In the genomic region with DNA sequence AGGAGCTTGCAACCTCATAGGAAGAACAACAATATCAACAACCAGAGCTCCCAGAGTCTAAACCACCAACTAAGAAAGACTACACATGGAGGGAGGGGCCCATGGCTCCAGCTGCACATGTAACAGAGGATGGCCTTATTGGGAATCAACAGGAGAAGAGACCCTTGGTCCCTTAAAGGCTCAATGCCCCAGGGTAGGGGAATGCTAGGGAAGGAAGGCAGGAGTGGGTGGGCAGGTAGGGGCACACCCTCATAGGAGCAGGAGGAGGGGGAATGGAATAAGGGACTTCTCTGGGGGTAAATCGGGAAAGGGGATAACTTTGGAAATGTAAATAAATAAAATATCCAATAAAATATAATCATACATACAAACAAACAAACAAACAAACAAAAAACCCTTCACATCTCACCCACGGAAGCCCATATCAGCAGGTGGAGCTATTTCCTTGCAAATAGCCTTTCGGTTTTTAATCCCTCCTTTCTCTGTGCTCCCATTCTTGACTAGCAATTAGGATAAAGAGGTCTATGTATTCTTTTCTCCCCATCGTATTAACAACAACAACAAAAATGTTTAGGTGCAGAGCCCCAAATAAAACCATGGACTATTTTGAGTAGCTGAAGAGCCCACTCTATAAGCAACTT, we compare ENCODE assay signal across 7 mouse cellular contexts. TPM values are rescaled to one million over a fixed set of nuclear protein-coding genes. Genes with fewer than 3 reads are reported as not detected.
DNase-seq lines count a peak whose midpoint lies in the region; ATAC-seq and TF ChIP-seq lines count a peak whose summit lies in the region.

No protein-coding gene starts in this region.

- peak; percentile 46; the same call in 1 of the 2 replicates for TF ChIP-seq CTCF in cerebellum, adult 2 months (IDR thresholded peaks at IDR 0.05; ENCODE audit: borderline replicate concordance, insufficient read depth, low read depth, low read length)
- TF ChIP-seq CTCF in stomach, postnatal 0 days (IDR thresholded peaks at IDR 0.05; ENCODE audit: low read depth) = peak; percentile 81

- peaks cover 3% of the 10 kb centered on the region; the same call in 1 of the 2 replicates for H3K4me1 ChIP-seq in cerebellum, adult 2 months (ENCODE audit: control insufficient read depth, insufficient read depth, low read length)
- H3K4me1 ChIP-seq in forebrain, embryonic 12.5 days = peaks cover 10% of the 10 kb centered on the region; the same call in 1 of the 2 replicates
- H3K4me1 ChIP-seq in limb, embryonic 14.5 days (ENCODE audit: control insufficient read depth, insufficient read depth, low read length) = peaks cover 9% of the 10 kb centered on the region; the same call in 1 of the 2 replicates
- H3K4me1 ChIP-seq in stomach, postnatal 0 days (replicated peaks; ENCODE audit: control insufficient read depth, insufficient read depth) = no peaks in the 10 kb centered on the region

- DNase-seq in layer of hippocampus, postnatal 10 days (ENCODE audit: low spot score in 2 of 2) = peak; percentile 41 to 63
- DNase-seq in layer of hippocampus, adult 8-10 months (ENCODE audit: low spot score in 2 of 2) = no peak
- DNase-seq in cerebellum, adult 2 months = peak; percentile 30 to 55
- peak; percentile 47 for DNase-seq in limb, embryonic 14.5 days (ENCODE audit: low spot score)
- DNase-seq in stomach, postnatal 0 days (ENCODE audit: low spot score) = no peak
- no peak for DNase-seq in left cerebral cortex, postnatal 36 days (ENCODE audit: low spot score in 2 of 2)

- intact Hi-C loops in left cerebral cortex, postnatal 36 days (cut with DNase I) = loop anchor here (1.0 to 2.0 kb wide), 2 partner anchors 329 to 415 kb away; partner anchors contain the start of gene Frmd6

- H3K4me3 ChIP-seq in cerebellum, adult 2 months (replicated peaks; ENCODE audit: insufficient read depth, low read depth, low read length) = no peak overlapping the region
- H3K4me3 ChIP-seq in forebrain, embryonic 12.5 days (replicated peaks) = no peak overlapping the region
- no peak overlapping the region for H3K4me3 ChIP-seq in limb, embryonic 14.5 days (replicated peaks; ENCODE audit: low read length)
- no peak overlapping the region for H3K4me3 ChIP-seq in stomach, postnatal 0 days (ENCODE audit: low read depth, low read length)

- H3K27me3 ChIP-seq in cerebellum, adult 2 months (ENCODE audit: control insufficient read depth, insufficient read depth, low read length) = no peaks in the 10 kb centered on the region
- no peaks in the 10 kb centered on the region for H3K27me3 ChIP-seq in forebrain, embryonic 12.5 days
- no peaks in the 10 kb centered on the region for H3K27me3 ChIP-seq in limb, embryonic 14.5 days (ENCODE audit: control insufficient read depth, insufficient read depth, low read length)
- H3K27me3 ChIP-seq in stomach, postnatal 0 days (ENCODE audit: control insufficient read depth, insufficient read depth, low read length) = no peaks in the 10 kb centered on the region

- 0 out of 2 replicates have a peak, but pooled peaks have one; percentile 44 for ATAC-seq in forebrain, embryonic 12.5 days (ENCODE audit: low FRiP score)
- no peak for ATAC-seq in limb, embryonic 14.5 days (ENCODE audit: low FRiP score, low read depth)
- ATAC-seq in stomach, postnatal 0 days (ENCODE audit: low FRiP score, low TSS enrichment) = peak; percentile 47

- no peak for TF ChIP-seq POLR2A in cerebellum, adult 2 months (IDR thresholded peaks at IDR 0.05; ENCODE audit: borderline replicate concordance, insufficient read depth, low read length)
- no peak for TF ChIP-seq POLR2A in limb, embryonic 14.5 days (IDR thresholded peaks at IDR 0.05; ENCODE audit: borderline replicate concordance, extremely low read depth, insufficient read depth, insufficient read length)

- WGBS in cerebellum, adult 2 months = 45% methylated on average over 4 of the region's 4 CpGs
- 37% methylated on average over 4 of the region's 4 CpGs for WGBS in forebrain, embryonic 12.5 days
- 52% methylated on average over 4 of the region's 4 CpGs for WGBS in limb, embryonic 14.5 days
- 42% methylated on average over 4 of the region's 4 CpGs for WGBS in stomach, postnatal 0 days

- H3K4me2 ChIP-seq in forebrain, embryonic 12.5 days = no peak overlapping the region
- H3K4me2 ChIP-seq in limb, embryonic 14.5 days (replicated peaks; ENCODE audit: low read depth, low read length, severe bottlenecking) = no peak overlapping the region
- no peak overlapping the region for H3K4me2 ChIP-seq in stomach, postnatal 0 days (replicated peaks; ENCODE audit: low read depth)

- H3K36me3 ChIP-seq in forebrain, embryonic 12.5 days (replicated peaks) = no peaks in the 10 kb centered on the region
- H3K36me3 ChIP-seq in limb, embryonic 14.5 days (ENCODE audit: control insufficient read depth, insufficient read depth, low read length) = no peaks in the 10 kb centered on the region
- no peaks in the 10 kb centered on the region for H3K36me3 ChIP-seq in stomach, postnatal 0 days (ENCODE audit: control insufficient read depth, insufficient read depth, low read length)

- no peaks in the 10 kb centered on the region for H3K9me3 ChIP-seq in forebrain, embryonic 12.5 days
- no peaks in the 10 kb centered on the region for H3K9me3 ChIP-seq in limb, embryonic 14.5 days (ENCODE audit: control insufficient read depth, low read length)
- H3K9me3 ChIP-seq in stomach, postnatal 0 days (ENCODE audit: control insufficient read depth, low read length) = no peaks in the 10 kb centered on the region

- no peak for TF ChIP-seq EP300 in stomach, postnatal 0 days (optimal IDR thresholded peaks at IDR 0.05)

- H3K9ac ChIP-seq in forebrain, embryonic 12.5 days = no peak overlapping the region
- no peak overlapping the region for H3K9ac ChIP-seq in limb, embryonic 14.5 days (ENCODE audit: low read depth, low read length, severe bottlenecking)
- H3K9ac ChIP-seq in stomach, postnatal 0 days (ENCODE audit: low read length) = no peak overlapping the region

- H3K27ac ChIP-seq in cerebellum, adult 2 months (ENCODE audit: insufficient read depth, low read length) = no peak overlapping the region
- no peak overlapping the region for H3K27ac ChIP-seq in forebrain, embryonic 12.5 days
- no peak overlapping the region for H3K27ac ChIP-seq in limb, embryonic 14.5 days (replicated peaks; ENCODE audit: low read depth, low read length)
- H3K27ac ChIP-seq in stomach, postnatal 0 days (replicated peaks) = no peak overlapping the region; the same call in 1 of the 2 replicates

RNA-seq across cellular contexts. Expression of gene Tmx1, which starts 42.5 kb away (rescaled TPM):
- 10 to 100 TPM; 39.7 to 42.4 TPM for total RNA-seq in layer of hippocampus, postnatal 10 days (2021)
- total RNA-seq in layer of hippocampus, adult 8-10 months (2022) = 10 to 100 TPM; 29.3 to 34.7 (median 33.2) TPM
- polyA plus RNA-seq in cerebellum, adult 2 months (2012; rRNA removed) = 29.1 and 29.8 TPM in 2 replicates
- 126 and 129 TPM in 2 replicates for polyA plus RNA-seq in forebrain, embryonic 12.5 days (2016; fragmentation: Nextera tagmentation; extraction: Ambion mirVana)
- polyA plus RNA-seq in limb, embryonic 14.5 days (2012; rRNA removed) = 34.2 and 37.3 TPM in 2 replicates
- 72.0 and 72.8 TPM in 2 replicates for polyA plus RNA-seq in limb, embryonic 14.5 days (2014; fragmentation: Nextera tagmentation; extraction: Ambion mirVana)
- 63.6 and 67.0 TPM in 2 replicates for polyA plus RNA-seq in stomach, postnatal 0 days (2015; fragmentation: Nextera tagmentation; extraction: Ambion mirVana)
- total RNA-seq in left cerebral cortex, postnatal 36 days (2021) = 10 to 100 TPM; 29.0 to 30.6 TPM

Comparison
In these comparisons a context has a peak if more than half of its experiments do, and no peak if none do; other contexts are left out.
1. DNase-seq: peak in layer of hippocampus, postnatal 10 days (2 of 2), cerebellum, adult 2 months (2 of 2) and limb, embryonic 14.5 days (single experiment); none in layer of hippocampus, adult 8-10 months (0 of 2), stomach, postnatal 0 days (single experiment) and left cerebral cortex, postnatal 36 days (0 of 2).